Mouse (Mus musculus): ENCODE measurements around the gene Adk. TPM values are rescaled to one million over a fixed set of nuclear protein-coding genes. Genes with fewer than 3 reads are reported as not detected.

The Adk gene
- polyA plus RNA-seq, 2 experiments from 2014 or later: 125 to 151 TPM

- peak; percentile 46 for ATAC-seq
Observed at GRCm38 (mm10) chr14:21173973-21174745, 121.8 kb downstream of the Adk start.

- ATAC-seq: no peak
Observed at GRCm38 (mm10) chr14:21174804-21175203, 122.4 kb downstream of the Adk start.

GRCm38 (mm10) chr14:21177781-21178180 is 125.4 kb downstream of the Adk start:
- ATAC-seq: no peak

GRCm38 (mm10) chr14:21178356-21178755 is 126.0 kb downstream of the Adk start:
- no peak for ATAC-seq

- ATAC-seq: no peak
Observed at GRCm38 (mm10) chr14:21181053-21181452, 128.7 kb downstream of the Adk start.

GRCm38 (mm10) chr14:21191966-21192365 is 139.6 kb downstream of the Adk start:
- no peak for ATAC-seq

GRCm38 (mm10) chr14:21192749-21193148 is 140.4 kb downstream of the Adk start:
- ATAC-seq: no peak

GRCm38 (mm10) chr14:21194336-21194735 is 142.0 kb downstream of the Adk start:
- no peak for ATAC-seq

GRCm38 (mm10) chr14:21200850-21201249 is 148.5 kb downstream of the Adk start:
- ATAC-seq: no peak

GRCm38 (mm10) chr14:21206472-21206871 is 154.1 kb downstream of the Adk start:
- ATAC-seq: no peak

- no peak for ATAC-seq
Observed at GRCm38 (mm10) chr14:21221574-21222138, 169.3 kb downstream of the Adk start.

- no peak for ATAC-seq
Observed at GRCm38 (mm10) chr14:21222206-21222605, 169.8 kb downstream of the Adk start.

GRCm38 (mm10) chr14:21223456-21223855 is 171.1 kb downstream of the Adk start:
- ATAC-seq: no peak

GRCm38 (mm10) chr14:21223971-21224635 is 171.7 kb downstream of the Adk start:
- ATAC-seq: no peak

GRCm38 (mm10) chr14:21237051-21237450 is 184.7 kb downstream of the Adk start:
- no peak for ATAC-seq

- ATAC-seq: no peak
Observed at GRCm38 (mm10) chr14:21241105-21241504, 188.7 kb downstream of the Adk start.

- no peak for ATAC-seq
Observed at GRCm38 (mm10) chr14:21251386-21251785, 199.0 kb downstream of the Adk start.

GRCm38 (mm10) chr14:21252326-21252886 is 200.0 kb downstream of the Adk start:
- no peak for ATAC-seq

GRCm38 (mm10) chr14:21253321-21253992 is 201.1 kb downstream of the Adk start:
- no peak for ATAC-seq

GRCm38 (mm10) chr14:21253993-21254339 is 201.6 kb downstream of the Adk start:
- no peak for ATAC-seq

GRCm38 (mm10) chr14:21268229-21268628 is 215.9 kb downstream of the Adk start:
- ATAC-seq: no peak

GRCm38 (mm10) chr14:21271472-21271871 is 219.1 kb downstream of the Adk start:
- no peak for ATAC-seq

- ATAC-seq: no peak
Observed at GRCm38 (mm10) chr14:21275786-21276185, 223.4 kb downstream of the Adk start.

All from activated CD4-positive, CD25-positive, alpha-beta regulatory T cell, adult 4 months (primary cell).